Comparison of ENCODE assay signal across 9 mouse cellular contexts in genomic region chr5:125251885-125252615, GRCm38 (mm10).
DNase-seq lines count a peak whose midpoint lies in the region; ATAC-seq and TF ChIP-seq lines count a peak whose summit lies in the region.
"Had no signal": no experiment of that assay in that cellular context is flagged by ENCODE, and none has a peak within 500 bp of the region (broad histone marks: within the 10 kb centered on the region; RNA-seq: fewer than 3 reads in every experiment).

No protein-coding gene starts in this region.

- no peak overlapping the region for H3K4me2 ChIP-seq in forebrain, embryonic 11.5 days (ENCODE audit: low read depth, low read length, severe bottlenecking)

- no peak overlapping the region for H3K4me3 ChIP-seq in forebrain, embryonic 10.5 days
- no peak overlapping the region for H3K4me3 ChIP-seq in forebrain, embryonic 11.5 days (ENCODE audit: low read depth, low read length)
- no peak overlapping the region for H3K4me3 ChIP-seq in left cerebral cortex, adult 2 months
- peak overlapping the region; percentile 19; the same call in 1 of the 2 replicates for H3K4me3 ChIP-seq in ES-Bruce4 (ENCODE audit: low read depth, low read length)
- H3K4me3 ChIP-seq: megakaryocyte, embryonic 14.5 days had no signal

- no peak for DNase-seq in forebrain, embryonic 10.5 days (ENCODE audit: extremely low spot score, low spot score)
- no peak for DNase-seq in forebrain, embryonic 11.5 days (ENCODE audit: low spot score)
- no peak for DNase-seq in left cerebral cortex, adult 2 months (ENCODE audit: extremely low spot score in 1 of 2, low spot score in 2 of 2)
- DNase-seq in left cerebral cortex, postnatal 36 days (ENCODE audit: low spot score in 2 of 2) = no peak
- DNase-seq in lung, postnatal 14 days = peak; percentile 58
- no peak for DNase-seq in urinary bladder, adult 2 months (ENCODE audit: low spot score)
- no peak for DNase-seq in frontal cortex, postnatal 10 days (ENCODE audit: low spot score in 2 of 2)

- H3K9me3 ChIP-seq in forebrain, embryonic 10.5 days = peaks cover 4% of the 10 kb centered on the region; the same call in 1 of the 2 replicates
- no peaks in the 10 kb centered on the region for H3K9me3 ChIP-seq in forebrain, embryonic 11.5 days (ENCODE audit: control insufficient read depth, low read length)
- no peaks in the 10 kb centered on the region for H3K9me3 ChIP-seq in ES-Bruce4 (replicated peaks; ENCODE audit: control insufficient read depth, insufficient read depth, low read length, poor library complexity, severe bottlenecking)

- H3K27me3 ChIP-seq in forebrain, embryonic 10.5 days (ENCODE audit: poor library complexity, severe bottlenecking) = 0 out of 2 replicates have a peak, but pooled peaks cover 6% of the 10 kb centered on the region
- H3K27me3 ChIP-seq in forebrain, embryonic 11.5 days (ENCODE audit: control insufficient read depth, insufficient read depth, low read length) = no peaks in the 10 kb centered on the region
- H3K27me3 ChIP-seq in ES-Bruce4 (ENCODE audit: control insufficient read depth, insufficient read depth, low read length, poor library complexity, severe bottlenecking) = no peaks in the 10 kb centered on the region

- H3K27ac ChIP-seq in forebrain, embryonic 10.5 days = 0 out of 2 replicates have a peak overlapping the region, but pooled peaks have one; percentile 30
- no peak overlapping the region for H3K27ac ChIP-seq in forebrain, embryonic 11.5 days (ENCODE audit: low read depth, low read length)
- peak overlapping the region; percentile 71 for H3K27ac ChIP-seq in left cerebral cortex, adult 2 months
- no peak overlapping the region for H3K27ac ChIP-seq in ES-Bruce4 (ENCODE audit: insufficient read depth, low read length)

- no peak for ATAC-seq in forebrain, embryonic 11.5 days (replicated peaks; ENCODE audit: low FRiP score)

- peaks cover 13% of the 10 kb centered on the region for H3K4me1 ChIP-seq in forebrain, embryonic 10.5 days
- H3K4me1 ChIP-seq in forebrain, embryonic 11.5 days (replicated peaks; ENCODE audit: control insufficient read depth, insufficient read depth, low read length) = no peaks in the 10 kb centered on the region
- H3K4me1 ChIP-seq in ES-Bruce4 (ENCODE audit: control insufficient read depth, insufficient read depth, low read length) = no peaks in the 10 kb centered on the region

- WGBS in forebrain, embryonic 10.5 days = 61% methylated on average over 15 of the region's 15 CpGs
- 58% methylated on average over 15 of the region's 15 CpGs for WGBS in forebrain, embryonic 11.5 days

- TF ChIP-seq EP300 in ES-Bruce4 (IDR thresholded peaks at IDR 0.05; ENCODE audit: insufficient read depth, low read depth, low read length) = no peak

- no peaks in the 10 kb centered on the region for H3K36me3 ChIP-seq in forebrain, embryonic 10.5 days (replicated peaks)
- no peaks in the 10 kb centered on the region for H3K36me3 ChIP-seq in forebrain, embryonic 11.5 days (ENCODE audit: control insufficient read depth, insufficient read depth, low read length)
- H3K36me3 ChIP-seq in ES-Bruce4 (ENCODE audit: control insufficient read depth, insufficient read depth, low read length, poor library complexity, severe bottlenecking) = no peaks in the 10 kb centered on the region

- no peak overlapping the region for H3K9ac ChIP-seq in forebrain, embryonic 11.5 days (ENCODE audit: low read length)
- H3K9ac ChIP-seq in ES-Bruce4 (ENCODE audit: low read depth, poor library complexity, severe bottlenecking) = no peak overlapping the region

- TF ChIP-seq CTCF in left cerebral cortex, adult 2 months (IDR thresholded peaks at IDR 0.05) = peak; percentile 68
- TF ChIP-seq CTCF in ES-Bruce4 (IDR thresholded peaks at IDR 0.05; ENCODE audit: low read depth, low read length) = peak; percentile 51

- intact Hi-C loops in left cerebral cortex, adult 2 months (cut with DNase I) = no loop called here
- intact Hi-C loops in left cerebral cortex, postnatal 36 days (cut with DNase I) = no loop called here

- no peak for TF ChIP-seq POLR2A in ES-Bruce4 (IDR thresholded peaks at IDR 0.05; ENCODE audit: insufficient read depth, low read length)

Comparison
In these comparisons a context has a peak if more than half of its experiments do, and no peak if none do; other contexts are left out.
1. H3K27ac ChIP-seq: peak in forebrain, embryonic 10.5 days (single experiment) and left cerebral cortex, adult 2 months (single experiment); none in forebrain, embryonic 11.5 days (single experiment) and ES-Bruce4 (single experiment).